Mouse (Mus musculus) midbrain, embryonic 13.5 days (tissue): Measurements from ENCODE around the gene A3galt2. TPM values are rescaled to one million over a fixed set of nuclear protein-coding genes. Genes with fewer than 3 reads are reported as not detected.
A peak's percentile ranks its signal among the peaks of the same experiment; 100 is the strongest.

Experiments
- ATAC-seq: fragments of 200-750 bp; cut with Nextera tagmentation; 2 replicates; pipeline ENCODE4 v1.8.0; 2017; ENCODE audit warnings: mild to moderate bottlenecking, moderate TSS enrichment, moderate library complexity
- H3K27ac ChIP-seq: fragments of 300-500 bp; sonication (generic); 2 replicates; pipeline ENCODE4 v1.5.1; 2015; ENCODE audit warnings: inconsistent platforms, mild to moderate bottlenecking, moderate library complexity
- H3K27me3 ChIP-seq: fragments of 300-500 bp; sonication (generic); 2 replicates; pipeline ENCODE4 v1.6.1; 2015; ENCODE audit warnings: mild to moderate bottlenecking, inconsistent platforms
- H3K36me3 ChIP-seq: fragments of 300-500 bp; sonication (generic); 2 replicates; pipeline ENCODE4 v1.6.1; 2015; ENCODE audit warnings: mild to moderate bottlenecking, inconsistent platforms
- H3K4me1 ChIP-seq: fragments of 300-500 bp; sonication (generic); replicated peaks from 2 replicates; pipeline ENCODE4 v1.6.1; 2015; ENCODE audit warnings: inconsistent platforms
- H3K4me2 ChIP-seq: fragments of 300-500 bp; sonication (generic); replicated peaks from 2 replicates; pipeline ENCODE4 v1.6.1; 2015; ENCODE audit warnings: moderate library complexity, mild to moderate bottlenecking, inconsistent platforms
- H3K4me3 ChIP-seq: fragments of 300-500 bp; sonication (generic); replicated peaks from 2 replicates; pipeline ENCODE4 v1.5.1; 2015; ENCODE audit warnings: mild to moderate bottlenecking, inconsistent platforms
- H3K9ac ChIP-seq: fragments of 300-500 bp; sonication (generic); replicated peaks from 2 replicates; pipeline ENCODE4 v1.6.1; 2015; ENCODE audit warnings: mild to moderate bottlenecking, inconsistent platforms
- H3K9me3 ChIP-seq: fragments of 300-500 bp; sonication (generic); 2 replicates; pipeline ENCODE4 v1.6.1; 2016; ENCODE audit warnings: mild to moderate bottlenecking, inconsistent platforms
- WGBS: fragments of 180-500 bp; shearing (Covaris S2); methylation state at CpG from one replicate; pipeline ENCODE4 v1.1.7; 2015; 5-methylcytosine and 5-hydroxymethylcytosine counted together
- polyA plus RNA-seq: library from polyadenylated mRNA; unstranded; fragments of >200 nt; fragmentation: Nextera tagmentation; extraction: Ambion mirVana; gene quantifications from 2 replicates; pipeline ENCODE4 v1.2.1, GENCODE M21; 2015

The A3galt2 gene
- 0.23 and 0.58 TPM in 2 replicates for polyA plus RNA-seq

- Histone ChIP-seq H3K27me3 (no peaks in the 10 kb centered on the region), H3K4me3 (no peak within 1 kb of the TSS), H3K27ac (peak within 1 kb of the TSS; percentile 76), H3K4me2 (no peak within 1 kb of the TSS), H3K36me3 (peaks cover 44% of the 10 kb centered on the region), H3K9ac (no peak within 1 kb of the TSS), H3K9me3 (no peaks in the 10 kb centered on the region), H3K4me1 (peaks cover 15% of the 10 kb centered on the region; the same call in 1 of the 2 replicates)
- ATAC-seq = no peak
- WGBS = 80% methylated on average over 3 of the region's 3 CpGs
Measured at GRCm38 (mm10) chr4:128755064-128755463, at the start of gene A3galt2. Gene A3galt2 (plus strand): TSS chr4:128755364.

- Histone ChIP-seq H3K4me1 (peaks cover 27% of the 10 kb centered on the region), H3K27ac (no peak overlapping the region), H3K27me3 (peaks cover 15% of the 10 kb centered on the region; the same call in 1 of the 2 replicates), H3K36me3 (0 out of 2 replicates have a peak, but pooled peaks cover 6% of the 10 kb centered on the region), H3K4me3 (no peak overlapping the region), H3K9ac (no peak overlapping the region), H3K9me3 (no peaks in the 10 kb centered on the region), H3K4me2 (no peak overlapping the region)
- no peak for ATAC-seq
- 16% methylated on average over 9 of the region's 9 CpGs for WGBS
Measured at GRCm38 (mm10) chr4:128706626-128707025, 48.5 kb upstream of the A3galt2 start.

- WGBS = 47% methylated on average over 4 of the region's 4 CpGs
- Histone ChIP-seq H3K36me3 (0 out of 2 replicates have a peak, but pooled peaks cover 6% of the 10 kb centered on the region), H3K9me3 (no peaks in the 10 kb centered on the region), H3K4me2 (no peak overlapping the region), H3K9ac (no peak overlapping the region), H3K27ac (no peak overlapping the region), H3K4me1 (peaks cover 34% of the 10 kb centered on the region), H3K4me3 (no peak overlapping the region), H3K27me3 (peaks cover 15% of the 10 kb centered on the region; the same call in 1 of the 2 replicates)
- no peak for ATAC-seq
Measured at GRCm38 (mm10) chr4:128707384-128707783, 47.8 kb upstream of the A3galt2 start.

GRCm38 (mm10) chr4:128709061-128709780 is 45.9 kb upstream of the A3galt2 start:
- 70% methylated on average over 15 of the region's 15 CpGs for WGBS
- H3K4me1 ChIP-seq = peaks cover 50% of the 10 kb centered on the region
- no peaks in the 10 kb centered on the region for H3K9me3 ChIP-seq

GRCm38 (mm10) chr4:128709781-128710166 is 45.4 kb upstream of the A3galt2 start:
- Histone ChIP-seq H3K27me3 (peaks cover 15% of the 10 kb centered on the region; the same call in 1 of the 2 replicates), H3K4me2 (no peak overlapping the region), H3K9ac (0 out of 2 replicates have a peak overlapping the region, but pooled peaks have one; percentile 40), H3K27ac (no peak overlapping the region), H3K9me3 (no peaks in the 10 kb centered on the region), H3K4me1 (peaks cover 55% of the 10 kb centered on the region), H3K36me3 (0 out of 2 replicates have a peak, but pooled peaks cover 6% of the 10 kb centered on the region), H3K4me3 (no peak overlapping the region)
- no peak for ATAC-seq
- whole genome bisulfite sequencing = 92% methylated on average over 12 of the region's 12 CpGs

More at GRCm38 (mm10) chr4:128709061-128709780, 45.9 kb upstream of the A3galt2 start:
- H3K9ac ChIP-seq = 0 out of 2 replicates have a peak overlapping the region, but pooled peaks have one; percentile 19
- H3K4me3 ChIP-seq = no peak overlapping the region
- 0 out of 2 replicates have a peak, but pooled peaks cover 6% of the 10 kb centered on the region for H3K36me3 ChIP-seq
- H3K27me3 ChIP-seq = peaks cover 15% of the 10 kb centered on the region; the same call in 1 of the 2 replicates
- ATAC-seq = no peak
- H3K4me2 ChIP-seq = no peak overlapping the region
- no peak overlapping the region for H3K27ac ChIP-seq

- H3K27me3 ChIP-seq = peaks cover 15% of the 10 kb centered on the region; the same call in 1 of the 2 replicates
- H3K4me3 ChIP-seq = no peak overlapping the region
- ATAC-seq = no peak
- H3K27ac ChIP-seq = peak overlapping the region; percentile 59
- peaks cover 60% of the 10 kb centered on the region for H3K4me1 ChIP-seq
- H3K9me3 ChIP-seq = no peaks in the 10 kb centered on the region
- 0 out of 2 replicates have a peak overlapping the region, but pooled peaks have one; percentile 40 for H3K9ac ChIP-seq
- H3K36me3 ChIP-seq = 0 out of 2 replicates have a peak, but pooled peaks cover 6% of the 10 kb centered on the region
- no peak overlapping the region for H3K4me2 ChIP-seq
- 71% methylated on average over 6 of the region's 6 CpGs for WGBS
Measured at GRCm38 (mm10) chr4:128710286-128710685, 44.9 kb upstream of the A3galt2 start.

GRCm38 (mm10) chr4:128710800-128711199 is 44.4 kb upstream of the A3galt2 start:
- Histone ChIP-seq H3K9ac (peak overlapping the region; percentile 40; the same call in 1 of the 2 replicates), H3K4me2 (peak overlapping the region; percentile 19; the same call in 1 of the 2 replicates), H3K4me1 (peaks cover 65% of the 10 kb centered on the region), H3K36me3 (0 out of 2 replicates have a peak, but pooled peaks cover 6% of the 10 kb centered on the region), H3K4me3 (no peak overlapping the region), H3K27me3 (peaks cover 14% of the 10 kb centered on the region; the same call in 1 of the 2 replicates), H3K9me3 (no peaks in the 10 kb centered on the region), H3K27ac (peak overlapping the region; percentile 59)
- ATAC-seq = peak; percentile 12
- WGBS = 72% methylated on average over 9 of the region's 9 CpGs

- peak overlapping the region; percentile 59 for H3K27ac ChIP-seq
- H3K36me3 ChIP-seq = 0 out of 2 replicates have a peak, but pooled peaks cover 4% of the 10 kb centered on the region
- peaks cover 73% of the 10 kb centered on the region for H3K4me1 ChIP-seq
- H3K4me2 ChIP-seq = peak overlapping the region; percentile 53
- H3K9me3 ChIP-seq = no peaks in the 10 kb centered on the region
- peaks cover 9% of the 10 kb centered on the region; the same call in 1 of the 2 replicates for H3K27me3 ChIP-seq
- peak overlapping the region; percentile 57 for H3K9ac ChIP-seq
- 3% methylated on average over 24 of the region's 24 CpGs for WGBS
- ATAC-seq = peak; percentile 43
- H3K4me3 ChIP-seq = peak overlapping the region; percentile 19
Measured at GRCm38 (mm10) chr4:128711455-128712135, 43.6 kb upstream of the A3galt2 start.

GRCm38 (mm10) chr4:128712136-128712655 is 43.0 kb upstream of the A3galt2 start:
- 27% methylated on average over 13 of the region's 13 CpGs for WGBS

GRCm38 (mm10) chr4:128712941-128713340 is 42.2 kb upstream of the A3galt2 start:
- H3K36me3 ChIP-seq = 0 out of 2 replicates have a peak, but pooled peaks cover 4% of the 10 kb centered on the region
- no peak overlapping the region for H3K4me2 ChIP-seq
- no peak overlapping the region for H3K4me3 ChIP-seq
- H3K27me3 ChIP-seq = peaks cover 9% of the 10 kb centered on the region; the same call in 1 of the 2 replicates
- H3K9me3 ChIP-seq = no peaks in the 10 kb centered on the region
- WGBS = 78% methylated on average over 6 of the region's 6 CpGs
- H3K4me1 ChIP-seq = peaks cover 87% of the 10 kb centered on the region
- H3K27ac ChIP-seq = no peak overlapping the region
- no peak overlapping the region for H3K9ac ChIP-seq
- no peak for ATAC-seq

More at GRCm38 (mm10) chr4:128712136-128712655, 43.0 kb upstream of the A3galt2 start:
- Histone ChIP-seq H3K27me3 (peaks cover 9% of the 10 kb centered on the region; the same call in 1 of the 2 replicates), H3K4me3 (no peak overlapping the region), H3K9ac (peak overlapping the region; percentile 57), H3K4me2 (peak overlapping the region; percentile 53), H3K36me3 (0 out of 2 replicates have a peak, but pooled peaks cover 4% of the 10 kb centered on the region), H3K9me3 (no peaks in the 10 kb centered on the region), H3K27ac (peak overlapping the region; percentile 57), H3K4me1 (peaks cover 79% of the 10 kb centered on the region)
- ATAC-seq = no peak
